Mouse (Mus musculus): ENCODE data around the gene Ncstn. TPM values are rescaled to one million over a fixed set of nuclear protein-coding genes. Genes with fewer than 3 reads are reported as not detected.

Ncstn gene
- polyA plus RNA-seq, 1 experiment from 2014 or later = 110 TPM

GRCm38 (mm10) chr1:172026201-172026901 is 56.2 kb downstream of the Ncstn start:
- H3K27ac ChIP-seq (ENCODE audit: low read depth, low read length) = peak overlapping the region; percentile 96
- peaks cover 54% of the 10 kb centered on the region for H3K4me1 ChIP-seq (ENCODE audit: control insufficient read depth, insufficient read depth, low read depth, low read length)
- 3% methylated on average over 23 of the region's 23 CpGs for WGBS

GRCm38 (mm10) chr1:172025201-172025904 is 57.2 kb downstream of the Ncstn start:
- H3K27me3 ChIP-seq (replicated peaks; ENCODE audit: control insufficient read depth, insufficient read depth, low read length) = no peaks in the 10 kb centered on the region
- H3K36me3 ChIP-seq (ENCODE audit: control insufficient read depth, insufficient read depth, low read length) = no peaks in the 10 kb centered on the region
- H3K27ac ChIP-seq (ENCODE audit: low read depth, low read length) = peak overlapping the region; percentile 96
- H3K4me2 ChIP-seq (ENCODE audit: low read length) = peak overlapping the region; percentile 70
- 0 out of 2 replicates have a peak, but pooled peaks have one; percentile 0 for ATAC-seq
- peak overlapping the region; percentile 93 for H3K9ac ChIP-seq (ENCODE audit: low read depth, low read length)
- H3K9me3 ChIP-seq (ENCODE audit: control insufficient read depth, low read length) = no peaks in the 10 kb centered on the region
- H3K4me3 ChIP-seq (ENCODE audit: low read length) = peak overlapping the region; percentile 82
- 9% methylated on average over 8 of the region's 8 CpGs for WGBS
- H3K4me1 ChIP-seq (ENCODE audit: control insufficient read depth, insufficient read depth, low read depth, low read length) = peaks cover 58% of the 10 kb centered on the region

More at GRCm38 (mm10) chr1:172026201-172026901, 56.2 kb downstream of the Ncstn start:
- Histone ChIP-seq H3K36me3 (ENCODE audit: control insufficient read depth, insufficient read depth, low read length) (no peaks in the 10 kb centered on the region), H3K27me3 (replicated peaks; ENCODE audit: control insufficient read depth, insufficient read depth, low read length) (no peaks in the 10 kb centered on the region), H3K4me3 (ENCODE audit: low read length) (peak overlapping the region; percentile 82), H3K9ac (ENCODE audit: low read depth, low read length) (peak overlapping the region; percentile 93), H3K9me3 (ENCODE audit: control insufficient read depth, low read length) (no peaks in the 10 kb centered on the region), H3K4me2 (ENCODE audit: low read length) (peak overlapping the region; percentile 70)
- peak; percentile 75 for ATAC-seq

GRCm38 (mm10) chr1:172024140-172024895 is 58.3 kb downstream of the Ncstn start:
- WGBS = 18% methylated on average over 9 of the region's 9 CpGs
- H3K9me3 ChIP-seq (ENCODE audit: control insufficient read depth, low read length) = no peaks in the 10 kb centered on the region
- no peak for ATAC-seq
- no peak overlapping the region for H3K27ac ChIP-seq (ENCODE audit: low read depth, low read length)
- H3K27me3 ChIP-seq (replicated peaks; ENCODE audit: control insufficient read depth, insufficient read depth, low read length) = no peaks in the 10 kb centered on the region
- peaks cover 68% of the 10 kb centered on the region for H3K4me1 ChIP-seq (ENCODE audit: control insufficient read depth, insufficient read depth, low read depth, low read length)
- H3K9ac ChIP-seq (ENCODE audit: low read depth, low read length) = peak overlapping the region; percentile 93
- H3K4me2 ChIP-seq (ENCODE audit: low read length) = peak overlapping the region; percentile 70
- H3K4me3 ChIP-seq (ENCODE audit: low read length) = peak overlapping the region; percentile 82
- H3K36me3 ChIP-seq (ENCODE audit: control insufficient read depth, insufficient read depth, low read length) = no peaks in the 10 kb centered on the region

GRCm38 (mm10) chr1:172019863-172020521 is 62.6 kb downstream of the Ncstn start:
- H3K9ac ChIP-seq (ENCODE audit: low read depth, low read length) = no peak overlapping the region; the same call in 1 of the 2 replicates
- no peaks in the 10 kb centered on the region for H3K9me3 ChIP-seq (ENCODE audit: control insufficient read depth, low read length)
- H3K4me2 ChIP-seq (ENCODE audit: low read length) = no peak overlapping the region
- no peak for ATAC-seq
- 53% methylated on average over 10 of the region's 10 CpGs for WGBS
- H3K27me3 ChIP-seq (replicated peaks; ENCODE audit: control insufficient read depth, insufficient read depth, low read length) = no peaks in the 10 kb centered on the region
- H3K4me3 ChIP-seq (ENCODE audit: low read length) = no peak overlapping the region
- no peaks in the 10 kb centered on the region for H3K36me3 ChIP-seq (ENCODE audit: control insufficient read depth, insufficient read depth, low read length)
- H3K4me1 ChIP-seq (ENCODE audit: control insufficient read depth, insufficient read depth, low read depth, low read length) = peaks cover 84% of the 10 kb centered on the region
- peak overlapping the region; percentile 21; the same call in 1 of the 2 replicates for H3K27ac ChIP-seq (ENCODE audit: low read depth, low read length)

GRCm38 (mm10) chr1:172019339-172019738 is 63.3 kb downstream of the Ncstn start:
- Histone ChIP-seq H3K4me3 (ENCODE audit: low read length) (no peak overlapping the region), H3K9ac (ENCODE audit: low read depth, low read length) (no peak overlapping the region), H3K27me3 (replicated peaks; ENCODE audit: control insufficient read depth, insufficient read depth, low read length) (no peaks in the 10 kb centered on the region), H3K4me2 (ENCODE audit: low read length) (no peak overlapping the region), H3K27ac (ENCODE audit: low read depth, low read length) (no peak overlapping the region), H3K4me1 (ENCODE audit: control insufficient read depth, insufficient read depth, low read depth, low read length) (peaks cover 83% of the 10 kb centered on the region), H3K9me3 (ENCODE audit: control insufficient read depth, low read length) (no peaks in the 10 kb centered on the region), H3K36me3 (ENCODE audit: control insufficient read depth, insufficient read depth, low read length) (no peaks in the 10 kb centered on the region)
- 85% methylated on average over 4 of the region's 4 CpGs for WGBS
- no peak for ATAC-seq

GRCm38 (mm10) chr1:172018336-172019311 is 64.0 kb downstream of the Ncstn start:
- 52% methylated on average over 9 of the region's 9 CpGs for WGBS
- ATAC-seq = no peak

GRCm38 (mm10) chr1:172017517-172018070 is 65.0 kb downstream of the Ncstn start:
- Histone ChIP-seq H3K9me3 (ENCODE audit: control insufficient read depth, low read length) (no peaks in the 10 kb centered on the region), H3K27ac (ENCODE audit: low read depth, low read length) (peak overlapping the region; percentile 62), H3K4me1 (ENCODE audit: control insufficient read depth, insufficient read depth, low read depth, low read length) (peaks cover 84% of the 10 kb centered on the region), H3K4me2 (ENCODE audit: low read length) (peak overlapping the region; percentile 13; the same call in 1 of the 2 replicates), H3K27me3 (replicated peaks; ENCODE audit: control insufficient read depth, insufficient read depth, low read length) (no peaks in the 10 kb centered on the region), H3K4me3 (ENCODE audit: low read length) (no peak overlapping the region), H3K9ac (ENCODE audit: low read depth, low read length) (peak overlapping the region; percentile 24; the same call in 1 of the 2 replicates), H3K36me3 (ENCODE audit: control insufficient read depth, insufficient read depth, low read length) (peaks cover 2% of the 10 kb centered on the region; the same call in 1 of the 2 replicates)
- ATAC-seq = no peak
- 51% methylated on average over 6 of the region's 6 CpGs for WGBS

More at GRCm38 (mm10) chr1:172018336-172019311, 64.0 kb downstream of the Ncstn start:
- H3K4me1 ChIP-seq (ENCODE audit: control insufficient read depth, insufficient read depth, low read depth, low read length) = peaks cover 83% of the 10 kb centered on the region
- H3K9me3 ChIP-seq (ENCODE audit: control insufficient read depth, low read length) = no peaks in the 10 kb centered on the region
- no peak overlapping the region for H3K4me3 ChIP-seq (ENCODE audit: low read length)
- H3K36me3 ChIP-seq (ENCODE audit: control insufficient read depth, insufficient read depth, low read length) = no peaks in the 10 kb centered on the region
- peak overlapping the region; percentile 54 for H3K27ac ChIP-seq (ENCODE audit: low read depth, low read length)
- no peak overlapping the region for H3K4me2 ChIP-seq (ENCODE audit: low read length)
- H3K27me3 ChIP-seq (replicated peaks; ENCODE audit: control insufficient read depth, insufficient read depth, low read length) = no peaks in the 10 kb centered on the region
- H3K9ac ChIP-seq (ENCODE audit: low read depth, low read length) = no peak overlapping the region

Measured in hindbrain, embryonic 16.5 days (tissue).